Mouse (Mus musculus) liver, postnatal 0 days (tissue): ENCODE measurements at regions not wholly inside any gene's neighbourhood (a gene's known extent, or its start where the extent isn't known, plus 50 kb on each side); places are given as distances from the start of the nearest gene placed in this dataset.

Experiments
- ATAC-seq: fragments of 200-750 bp; cut with Nextera tagmentation; 2 replicates; pipeline ENCODE4 v1.8.0; 2017; ENCODE audit warnings: mild to moderate bottlenecking, moderate library complexity
- DNase-seq: peaks from one replicate; pipeline ENCODE4 v3.0.0-alpha.2; 2016
- H3K27ac ChIP-seq: fragments of 300-500 bp; sonication (generic); 2 replicates; pipeline ENCODE4 v1.5.1; 2014; ENCODE audit warnings: antibody characterized with exemption, moderate library complexity, mild to moderate bottlenecking, low read depth
- H3K27me3 ChIP-seq: fragments of 300-500 bp; sonication (generic); 2 replicates; pipeline ENCODE4 v1.6.1; 2014; ENCODE audit warnings: low read length, control low read depth, mixed read lengths; ENCODE audit not compliant: insufficient read depth
- H3K36me3 ChIP-seq: fragments of 300-500 bp; sonication (generic); replicated peaks from 2 replicates; pipeline ENCODE4 v1.6.1; 2014; ENCODE audit warnings: mild to moderate bottlenecking, control low read depth, low read length, moderate library complexity, mixed read lengths; ENCODE audit not compliant: insufficient read depth
- H3K4me1 ChIP-seq: fragments of 300-500 bp; sonication (generic); 2 replicates; pipeline ENCODE4 v1.6.1; 2014; ENCODE audit warnings: antibody characterized with exemption, mild to moderate bottlenecking, control low read depth; ENCODE audit not compliant: insufficient read depth
- H3K4me2 ChIP-seq: fragments of 300-500 bp; sonication (generic); 2 replicates; pipeline ENCODE4 v1.6.1; 2014; ENCODE audit warnings: low read depth, mild to moderate bottlenecking, low read length, moderate library complexity, mixed read lengths
- H3K4me3 ChIP-seq: fragments of 300-500 bp; sonication (generic); 2 replicates; pipeline ENCODE4 v1.5.1; 2014; ENCODE audit warnings: low read depth, low read length
- H3K9ac ChIP-seq: fragments of 300-500 bp; sonication (generic); replicated peaks from 2 replicates; pipeline ENCODE4 v1.6.1; 2014; ENCODE audit warnings: mild to moderate bottlenecking, moderate library complexity
- H3K9me3 ChIP-seq: fragments of 300-500 bp; sonication (generic); 2 replicates; pipeline ENCODE4 v1.6.1; 2016; ENCODE audit warnings: mild to moderate bottlenecking, control low read depth, low read length, mixed read lengths
- CTCF ChIP-seq: sonication (generic); IDR thresholded peaks from 2 replicates; pipeline ENCODE4 v1.5.1; 2016; ENCODE audit warnings: antibody characterized with exemption, low read depth
- EP300 ChIP-seq: IDR thresholded peaks from 2 replicates; pipeline ENCODE4 v1.6.1; 2016; ENCODE audit warnings: antibody characterized with exemption, low read depth, mild to moderate bottlenecking
- WGBS: fragments of 180-500 bp; shearing (Covaris S2); extraction: QIAGEN DNeasy Blood & Tissue Kit; methylation state at CpG from one replicate; pipeline ENCODE4 v1.1.7; 2014; ENCODE audit not compliant: insufficient replicate concordance; 5-methylcytosine and 5-hydroxymethylcytosine counted together

GRCm38 (mm10) chr10:25039926-25040325 is 112.6 kb upstream of the Arg1 start:
- DNase-seq (no peak), ATAC-seq (no peak)
- no peaks in the 10 kb centered on the region for H3K27me3 ChIP-seq
- H3K9ac ChIP-seq: no peak overlapping the region
- no peak for TF ChIP-seq CTCF
- H3K4me1 ChIP-seq: no peaks in the 10 kb centered on the region
- H3K36me3 ChIP-seq: no peaks in the 10 kb centered on the region
- H3K4me3 ChIP-seq: no peak overlapping the region
- H3K4me2 ChIP-seq: no peak overlapping the region
- no peak overlapping the region for H3K27ac ChIP-seq
- no peaks in the 10 kb centered on the region for H3K9me3 ChIP-seq
- WGBS: 89% methylated on average over 3 of the region's 3 CpGs

GRCm38 (mm10) chr10:25036928-25037327 is 109.6 kb upstream of the Arg1 start:
- no peaks in the 10 kb centered on the region for H3K9me3 ChIP-seq
- DNase-seq (no peak), ATAC-seq (no peak)
- no peaks in the 10 kb centered on the region for H3K36me3 ChIP-seq
- H3K9ac ChIP-seq: no peak overlapping the region
- WGBS: 57% methylated on average over 3 of the region's 3 CpGs
- H3K27ac ChIP-seq: no peak overlapping the region
- no peaks in the 10 kb centered on the region for H3K27me3 ChIP-seq
- H3K4me2 ChIP-seq: no peak overlapping the region
- no peak overlapping the region for H3K4me3 ChIP-seq
- H3K4me1 ChIP-seq: no peaks in the 10 kb centered on the region
- TF ChIP-seq EP300: no peak
- no peak for TF ChIP-seq CTCF

- no peak overlapping the region for H3K4me2 ChIP-seq
- WGBS: 73% methylated on average over 6 of the region's 6 CpGs
- ATAC-seq: no peak
- H3K9me3 ChIP-seq: no peaks in the 10 kb centered on the region
- H3K4me3 ChIP-seq: no peak overlapping the region
- no peaks in the 10 kb centered on the region for H3K27me3 ChIP-seq
- H3K36me3 ChIP-seq: no peaks in the 10 kb centered on the region
- no peak for TF ChIP-seq EP300
- no peak overlapping the region for H3K9ac ChIP-seq
- DNase-seq: no peak
- no peak overlapping the region for H3K27ac ChIP-seq
- no peaks in the 10 kb centered on the region for H3K4me1 ChIP-seq
Observed at GRCm38 (mm10) chr10:25035363-25035762, 108.1 kb upstream of the Arg1 start.

- H3K27me3 ChIP-seq: no peaks in the 10 kb centered on the region
- H3K4me1 ChIP-seq: no peaks in the 10 kb centered on the region
- H3K27ac ChIP-seq: no peak overlapping the region
- no peaks in the 10 kb centered on the region for H3K9me3 ChIP-seq
- ATAC-seq (no peak), DNase-seq (no peak)
- H3K4me3 ChIP-seq: no peak overlapping the region
- H3K4me2 ChIP-seq: no peak overlapping the region
- H3K36me3 ChIP-seq: no peaks in the 10 kb centered on the region
- 68% methylated on average over 1 of the region's 1 CpGs for WGBS
- no peak overlapping the region for H3K9ac ChIP-seq
- TF ChIP-seq EP300 (no peak), CTCF (no peak)
Observed at GRCm38 (mm10) chr10:25032625-25033024, 105.3 kb upstream of the Arg1 start.

GRCm38 (mm10) chr10:25029387-25029915 is 102.2 kb upstream of the Arg1 start:
- 73% methylated on average over 6 of the region's 6 CpGs for WGBS
- Histone ChIP-seq H3K36me3 (no peaks in the 10 kb centered on the region), H3K27me3 (no peaks in the 10 kb centered on the region), H3K9ac (no peak overlapping the region), H3K4me3 (no peak overlapping the region), H3K4me1 (no peaks in the 10 kb centered on the region), H3K27ac (no peak overlapping the region), H3K4me2 (no peak overlapping the region), H3K9me3 (no peaks in the 10 kb centered on the region)
- TF ChIP-seq EP300: no peak
- TF ChIP-seq CTCF: no peak
- DNase-seq (no peak), ATAC-seq (no peak)

GRCm38 (mm10) chr10:25023601-25024157 is 96.4 kb upstream of the Arg1 start:
- Histone ChIP-seq H3K27me3 (no peaks in the 10 kb centered on the region), H3K27ac (no peak overlapping the region), H3K9me3 (no peaks in the 10 kb centered on the region), H3K9ac (no peak overlapping the region), H3K4me1 (no peaks in the 10 kb centered on the region), H3K36me3 (no peaks in the 10 kb centered on the region), H3K4me3 (no peak overlapping the region), H3K4me2 (no peak overlapping the region)
- ATAC-seq: no peak
- DNase-seq: no peak
- TF ChIP-seq EP300 (no peak), CTCF (no peak)
- 59% methylated on average over 7 of the region's 7 CpGs for WGBS
